Mouse (Mus musculus): ENCODE data around the gene Ptprr.

GRCm38 (mm10) chr10:116083965-116084364 lies 66.0 kb downstream of the Ptprr start:
- no peak for TF ChIP-seq POLR2A (IDR thresholded peaks at IDR 0.05; ENCODE audit: borderline replicate concordance, low read depth, low read length)
- no peak for TF ChIP-seq CTCF (IDR thresholded peaks at IDR 0.05; ENCODE audit: low read depth, low read length)
